Mouse (Mus musculus) ovary, postnatal 10 days (tissue): ENCODE measurements around the gene Apaf1.

Source experiments
- DNase-seq: peaks from one replicate; pipeline ENCODE4 v3.0.0; 2022; ENCODE audit warnings: low spot score

The Apaf1 gene

DNA sequence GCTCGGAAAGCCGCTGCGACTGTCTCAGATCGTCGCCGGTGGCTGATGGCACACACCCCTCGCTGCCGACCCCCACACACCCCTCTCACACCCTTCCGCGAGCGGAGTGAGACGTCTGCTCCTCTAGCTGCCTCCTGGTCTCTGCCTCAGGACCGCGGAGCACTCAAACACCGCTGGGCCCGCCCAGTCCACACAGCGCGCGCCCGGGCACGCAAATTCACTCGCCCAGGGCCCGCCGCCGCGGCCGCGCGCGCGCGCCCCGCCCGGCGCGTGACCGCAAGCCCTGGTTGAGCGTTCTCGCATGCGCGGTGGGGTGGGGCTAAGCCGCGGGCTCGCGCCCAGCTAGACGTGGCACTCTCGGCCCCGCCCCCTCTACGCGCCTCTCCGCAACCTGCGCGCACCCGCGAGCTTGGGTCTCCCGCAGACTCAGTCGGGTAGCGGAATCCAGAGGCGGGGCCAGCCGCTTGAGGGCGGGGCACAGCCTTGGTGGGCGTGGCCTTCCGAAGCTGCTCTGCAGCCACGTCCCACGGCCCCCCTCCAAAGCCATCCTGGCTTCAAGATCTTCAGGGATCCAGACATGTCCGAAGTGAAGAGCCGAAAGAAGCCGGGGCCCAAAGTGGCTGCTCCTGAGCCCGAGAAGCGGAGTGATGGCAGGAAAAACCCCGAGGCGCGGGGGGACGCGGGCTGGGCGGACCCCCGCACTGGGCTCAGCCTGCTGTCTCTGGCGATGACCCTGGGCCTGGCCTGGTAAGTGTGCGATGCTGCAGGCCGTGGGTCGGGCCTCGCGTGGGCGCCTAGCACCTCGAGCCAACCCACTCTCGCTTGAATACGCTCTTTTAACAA, at the start of gene Apaf1, which contains the start of gene Ikbip:
Gene Apaf1, minus strand, starts transcription at position 221 of the 843 bp plus-strand sequence.
Gene Ikbip, plus strand, starts transcription at position 391 of the 843 bp plus-strand sequence.
- DNase-seq: peak; percentile 99

GRCm38 (mm10) chr10:91131565-91131964, 49.0 kb upstream of the Apaf1 start:
- DNase-seq: no peak

- DNase-seq: no peak
Measured at GRCm38 (mm10) chr10:91130792-91131191, 48.2 kb upstream of the Apaf1 start.

- DNase-seq: no peak
Measured at GRCm38 (mm10) chr10:91128551-91129160, 46.1 kb upstream of the Apaf1 start.

GRCm38 (mm10) chr10:91127395-91127794, 44.8 kb upstream of the Apaf1 start:
- no peak for DNase-seq

DNA sequence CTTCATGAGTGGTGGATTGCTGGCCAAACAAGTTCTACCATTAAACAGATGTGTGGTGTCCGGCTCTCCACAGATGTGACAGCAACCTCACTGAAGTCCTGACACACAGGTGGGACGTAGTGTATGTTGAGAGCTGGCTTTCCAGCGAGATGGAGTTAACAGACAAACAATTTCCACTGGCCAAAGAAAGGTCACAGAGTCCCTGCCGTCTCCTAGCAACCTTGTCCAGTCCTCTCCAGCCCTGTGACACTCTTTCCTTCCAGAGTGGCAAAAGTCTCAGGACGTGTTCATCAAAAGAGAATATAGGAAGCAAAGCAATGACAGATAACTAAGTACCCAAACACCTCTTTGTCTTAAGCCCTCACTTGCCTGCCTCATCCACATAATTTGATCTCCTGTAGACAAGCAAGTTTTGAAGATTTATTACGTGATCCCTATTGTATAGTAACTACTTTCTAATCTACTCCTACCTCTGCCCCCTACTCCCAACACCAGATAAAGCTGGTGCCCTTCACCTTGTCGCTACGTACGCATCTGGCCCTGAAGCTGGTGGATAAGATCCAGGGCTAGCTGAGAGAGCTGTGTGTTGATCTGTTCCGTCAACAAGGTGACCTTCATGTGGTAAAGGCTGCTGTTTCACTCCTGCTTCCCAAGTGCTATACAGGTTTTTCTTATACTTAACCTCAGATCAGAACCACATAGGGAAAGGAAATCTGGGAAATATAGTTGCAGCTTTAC, 44.2 kb upstream of the Apaf1 start:
- no peak for DNase-seq

- peak; percentile 89 for DNase-seq
Measured at GRCm38 (mm10) chr10:91123828-91124822, 41.6 kb upstream of the Apaf1 start, which contains the start of gene Slc25a3. Gene Slc25a3, minus strand, starts transcription at chr10:91124059.

- DNase-seq: peak; percentile 12
Measured at GRCm38 (mm10) chr10:91123281-91123827, 40.8 kb upstream of the Apaf1 start.

GRCm38 (mm10) chr10:91122646-91123045, 40.1 kb upstream of the Apaf1 start:
- DNase-seq: no peak

DNA sequence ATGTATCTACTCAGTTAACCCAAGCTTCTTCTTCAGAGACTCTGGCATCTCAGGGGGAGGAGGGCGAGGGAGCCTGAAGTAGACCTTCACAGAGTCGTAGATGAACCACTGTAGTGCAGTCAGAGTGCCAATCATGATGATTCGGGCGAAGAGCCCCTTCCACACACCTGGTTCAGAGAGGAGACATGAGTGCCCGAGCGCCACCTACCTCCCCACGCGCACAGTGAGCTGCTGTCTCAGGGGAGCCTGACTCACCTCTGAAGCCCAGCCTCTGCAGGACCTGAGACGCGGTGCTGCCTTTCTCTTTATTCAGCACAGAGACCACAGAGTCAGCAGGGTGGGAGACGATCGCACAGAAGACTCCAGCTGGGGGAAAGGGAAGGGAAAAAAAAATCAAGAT, 34.4 kb upstream of the Apaf1 start:
- no peak for DNase-seq

GRCm38 (mm10) chr10:91109841-91110240, 27.3 kb upstream of the Apaf1 start:
- DNase-seq: no peak

- no peak for DNase-seq
Measured at GRCm38 (mm10) chr10:91105981-91106380, 23.4 kb upstream of the Apaf1 start.

GRCm38 (mm10) chr10:91102799-91103590, 20.4 kb upstream of the Apaf1 start:
- no peak for DNase-seq

- DNase-seq: no peak
Measured at GRCm38 (mm10) chr10:91101936-91102335, 19.4 kb upstream of the Apaf1 start.

- no peak for DNase-seq
Measured at GRCm38 (mm10) chr10:91100101-91100500, 17.5 kb upstream of the Apaf1 start.

DNA sequence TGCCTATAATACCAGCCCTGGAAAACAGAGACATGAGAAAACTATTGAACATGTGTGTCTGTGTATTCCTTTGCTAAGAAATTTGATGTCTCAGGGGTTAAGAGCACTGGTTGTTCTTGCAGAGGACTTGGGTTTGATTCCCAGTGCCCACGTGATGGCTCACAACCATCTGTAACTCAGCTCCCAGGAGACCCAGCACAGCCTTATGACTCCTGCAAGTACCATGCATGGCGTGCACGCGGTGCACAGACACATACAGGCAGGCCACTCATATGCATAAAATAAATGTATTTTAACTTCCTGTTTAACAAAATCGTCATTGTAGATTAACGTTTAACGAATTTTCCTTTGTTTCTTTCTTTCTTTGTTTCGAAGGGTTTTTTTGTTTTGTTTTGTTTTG, 15.5 kb upstream of the Apaf1 start:
- no peak for DNase-seq

DNA sequence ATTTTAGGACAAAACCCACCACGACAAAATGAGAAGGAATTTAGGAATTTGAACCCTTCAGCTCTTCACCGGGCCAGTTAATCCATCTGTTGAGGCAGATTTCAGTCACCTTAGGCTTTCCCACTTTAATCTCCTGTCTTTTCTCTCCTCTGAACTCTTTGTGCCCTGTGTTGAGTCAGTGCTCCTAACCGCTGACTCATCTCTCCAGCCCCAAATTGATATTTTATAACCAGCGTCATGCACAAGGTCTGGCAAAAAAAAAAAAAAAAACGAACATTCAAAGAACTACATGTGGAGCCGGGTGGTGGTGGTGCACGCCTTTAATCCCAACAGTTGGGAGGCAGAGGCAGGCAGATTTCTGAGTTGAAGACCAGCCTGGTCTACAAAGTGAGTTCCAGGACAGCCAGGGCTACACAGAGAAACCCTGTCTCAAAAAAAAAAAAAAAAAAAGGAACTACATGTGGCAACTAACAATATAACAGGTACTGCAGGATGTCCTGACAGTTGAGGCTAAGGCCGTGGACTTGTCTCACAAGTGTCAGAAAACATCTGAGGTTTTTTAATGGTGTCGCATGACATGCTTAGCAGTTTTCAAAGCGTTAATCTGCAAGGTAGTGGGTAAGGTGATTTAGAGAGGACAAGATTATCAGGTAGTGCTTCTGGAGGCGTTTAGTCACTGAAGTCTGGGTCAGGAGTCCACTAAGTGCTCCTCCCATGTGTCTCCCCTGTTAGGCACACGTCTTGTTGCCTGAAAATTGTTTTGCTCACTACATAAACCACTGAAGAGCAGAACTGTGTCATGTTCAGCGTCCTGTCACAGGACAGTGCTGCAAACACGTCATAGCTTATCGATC, 11.9 kb upstream of the Apaf1 start:
- no peak for DNase-seq

DNA sequence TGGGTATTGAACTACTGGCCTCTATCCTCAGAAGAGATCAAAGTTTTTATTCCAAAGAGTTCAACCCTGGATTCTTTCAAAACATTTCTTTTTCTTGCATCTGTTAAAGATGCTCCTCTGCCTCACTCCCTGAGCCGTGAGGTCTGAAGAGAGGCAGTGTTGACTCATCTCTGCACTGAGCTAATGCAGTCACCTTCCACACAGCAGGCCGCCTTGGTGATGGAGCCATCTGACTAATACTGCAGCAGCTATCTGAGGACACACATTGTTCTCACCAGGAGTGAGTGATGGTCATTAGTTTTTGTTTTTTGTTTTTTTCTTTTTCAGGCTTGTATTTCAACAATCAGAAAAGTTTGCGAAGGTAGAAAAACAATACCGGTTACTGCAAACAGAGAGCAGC, 10.2 kb upstream of the Apaf1 start:
- DNase-seq: no peak

- DNase-seq: no peak
Measured at GRCm38 (mm10) chr10:91083393-91083927, 890 bp upstream of the Apaf1 start.
